Mouse (Mus musculus) forebrain, embryonic 13.5 days (tissue): ENCODE measurements at regions not wholly inside any gene's neighbourhood (a gene's known extent, or its start where the extent isn't known, plus 50 kb on each side); places are given as distances from the start of the nearest gene placed in this dataset.
A peak's percentile ranks its signal among the peaks of the same experiment; 100 is the strongest.

ENCODE experiments used
- ATAC-seq: fragments of 200-750 bp; cut with Nextera tagmentation; 2 replicates; pipeline ENCODE4 v1.8.0; 2017
- H3K27ac ChIP-seq: fragments of 300-500 bp; sonication (generic); 2 replicates; pipeline ENCODE4 v1.5.1; 2015; ENCODE audit warnings: inconsistent platforms, mild to moderate bottlenecking, moderate library complexity
- H3K27me3 ChIP-seq: fragments of 300-500 bp; sonication (generic); 2 replicates; pipeline ENCODE4 v1.6.1; 2015; ENCODE audit warnings: mild to moderate bottlenecking, inconsistent platforms
- H3K36me3 ChIP-seq: fragments of 300-500 bp; sonication (generic); 2 replicates; pipeline ENCODE4 v1.6.1; 2015; ENCODE audit warnings: mild to moderate bottlenecking, inconsistent platforms; ENCODE audit not compliant: poor library complexity, severe bottlenecking
- H3K4me1 ChIP-seq: fragments of 300-500 bp; sonication (generic); 2 replicates; pipeline ENCODE4 v1.6.1; 2015; ENCODE audit warnings: inconsistent platforms
- H3K4me2 ChIP-seq: fragments of 300-500 bp; sonication (generic); 2 replicates; pipeline ENCODE4 v1.6.1; 2015; ENCODE audit warnings: inconsistent platforms, mild to moderate bottlenecking, moderate library complexity
- H3K4me3 ChIP-seq: fragments of 300-500 bp; sonication (generic); 2 replicates; pipeline ENCODE4 v1.5.1; 2015; ENCODE audit warnings: mild to moderate bottlenecking, inconsistent platforms
- H3K9ac ChIP-seq: fragments of 300-500 bp; sonication (generic); 2 replicates; pipeline ENCODE4 v1.6.1; 2015; ENCODE audit warnings: mild to moderate bottlenecking, inconsistent platforms
- H3K9me3 ChIP-seq: fragments of 300-500 bp; sonication (generic); replicated peaks from 2 replicates; pipeline ENCODE4 v1.6.1; 2016; ENCODE audit warnings: inconsistent platforms
- WGBS: fragments of 180-500 bp; shearing (Covaris S2); methylation state at CpG from one replicate; pipeline ENCODE4 v1.1.7; 2015; 5-methylcytosine and 5-hydroxymethylcytosine counted together

- H3K9ac ChIP-seq, result peak overlapping the region; percentile 35; the same call in 1 of the 2 replicates
These were observed 327.2 kb downstream of the Gm10295 start for GRCm38 (mm10) chr7:71023946-71024610.

GRCm38 (mm10) chr7:71023253-71023945, 327.9 kb downstream of the Gm10295 start:
- H3K4me2 ChIP-seq, result peak overlapping the region; percentile 57

More at GRCm38 (mm10) chr7:71023946-71024610, 327.2 kb downstream of the Gm10295 start:
- Histone ChIP-seq H3K9me3 (no peaks in the 10 kb centered on the region), H3K4me3 (peak overlapping the region; percentile 32), H3K27me3 (no peaks in the 10 kb centered on the region; the same call in 1 of the 2 replicates), H3K4me2 (peak overlapping the region; percentile 57), H3K36me3 (no peaks in the 10 kb centered on the region), H3K4me1 (peaks cover 15% of the 10 kb centered on the region), H3K27ac (no peak overlapping the region)
- 25% methylated on average over 9 of the region's 9 CpGs for WGBS
- 0 out of 2 replicates have a peak, but pooled peaks have one; percentile 16 for ATAC-seq

More at GRCm38 (mm10) chr7:71023253-71023945, 327.9 kb downstream of the Gm10295 start:
- peak; percentile 61 for ATAC-seq
- Histone ChIP-seq H3K4me1 (peaks cover 15% of the 10 kb centered on the region), H3K27ac (no peak overlapping the region), H3K9ac (peak overlapping the region; percentile 35; the same call in 1 of the 2 replicates), H3K27me3 (no peaks in the 10 kb centered on the region; the same call in 1 of the 2 replicates), H3K9me3 (no peaks in the 10 kb centered on the region), H3K4me3 (peak overlapping the region; percentile 32), H3K36me3 (no peaks in the 10 kb centered on the region)
- WGBS, result 10% methylated on average over 16 of the region's 16 CpGs
